Mouse (Mus musculus): ENCODE data around the gene Slc28a1.

- TF ChIP-seq MYOG (IDR thresholded peaks at IDR 0.05; ENCODE audit: control insufficient read depth in 1 of 3, insufficient read depth in 1 of 3, insufficient read length in 2 of 3, low read depth in 2 of 3) = no peak
- no peak for TF ChIP-seq POLR2AphosphoS2 (IDR thresholded peaks at IDR 0.05; ENCODE audit: insufficient read length, low read depth)
- no peak for TF ChIP-seq POLR2A (IDR thresholded peaks at IDR 0.05; ENCODE audit: insufficient read length, low read depth)
- TF ChIP-seq CEBPB (IDR thresholded peaks at IDR 0.05; ENCODE audit: insufficient read depth, poor library complexity, severe bottlenecking) = no peak
- no peak for TF ChIP-seq MAX (IDR thresholded peaks at IDR 0.05; ENCODE audit: low read depth)
- TF ChIP-seq TCF12 (IDR thresholded peaks at IDR 0.05; ENCODE audit: insufficient read depth, poor library complexity, severe bottlenecking) = no peak
Measured at GRCm38 (mm10) chr7:81189180-81189579, 74.6 kb downstream of the Slc28a1 start.

All from myocyte (in vitro differentiated cells).